Mouse (Mus musculus) spleen, adult 2 months (tissue): ENCODE results near the gene Hoxc5.

Source experiments
- CTCF ChIP-seq: fragments of 200-500 bp; IDR thresholded peaks from 2 replicates; pipeline ENCODE4 v1.5.1; 2011; ENCODE audit warnings: mild to moderate bottlenecking, inconsistent platforms; ENCODE audit not compliant: insufficient read depth, insufficient read length, insufficient replicate concordance; ENCODE audit errors: extremely low read depth
- POLR2A ChIP-seq: fragments of 200-500 bp; IDR thresholded peaks from 2 replicates; pipeline ENCODE4 v1.6.1; 2011; ENCODE audit warnings: low read depth, low read length, inconsistent platforms

DNA sequence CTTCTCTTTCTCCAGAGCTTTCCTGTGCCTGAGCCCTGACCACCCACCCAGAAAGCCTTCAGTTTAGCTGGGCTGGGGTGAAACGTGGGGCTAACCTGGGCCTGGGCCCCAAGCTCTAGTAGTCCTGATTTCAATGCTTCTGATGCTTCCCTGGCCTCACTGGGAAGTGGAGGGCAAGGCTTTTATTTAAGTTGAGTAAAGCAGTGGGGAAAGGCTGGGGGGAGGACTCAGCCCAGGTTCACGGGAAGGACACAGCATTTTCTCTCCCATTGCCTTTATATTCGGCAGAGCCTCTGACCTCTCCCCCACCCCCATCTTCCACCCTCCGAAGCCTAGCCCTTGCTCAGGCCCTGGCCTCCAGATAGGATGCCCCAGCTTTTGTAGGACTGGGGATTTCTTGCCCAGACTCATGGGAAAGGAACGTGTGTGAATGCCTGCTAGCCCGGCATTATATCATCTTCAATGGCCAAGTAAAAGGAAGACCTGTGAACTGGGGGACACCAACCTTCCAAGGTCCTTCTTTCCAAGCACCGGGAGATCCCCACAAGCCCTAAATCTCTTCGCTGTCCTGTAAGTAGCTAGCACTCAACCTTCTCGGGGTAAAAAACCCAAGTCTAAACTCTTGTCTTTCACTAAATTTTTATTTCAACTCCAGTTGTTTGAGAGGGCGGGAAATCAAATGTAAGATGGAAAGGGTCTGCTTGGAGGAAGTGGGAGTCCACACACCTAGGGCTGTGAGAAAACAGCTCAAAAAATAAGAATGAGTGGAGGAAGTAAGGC, 71.6 kb downstream of the Hoxc5 start:
- no peak for TF ChIP-seq POLR2A
- no peak for TF ChIP-seq CTCF
